Comparison of ENCODE assay signal across 13 mouse cellular contexts in genomic region chr13:113859392-113859776, GRCm38 (mm10).
A peak's percentile ranks its signal among the peaks of the same experiment; 100 is the strongest.
DNase-seq lines count a peak whose midpoint lies in the region; ATAC-seq and TF ChIP-seq lines count a peak whose summit lies in the region.
"Had no signal": no experiment of that assay in that cellular context is flagged by ENCODE, and none has a peak within 500 bp of the region (broad histone marks: within the 10 kb centered on the region; RNA-seq: fewer than 3 reads in every experiment).

No protein-coding gene starts in this region.

- TF ChIP-seq POLR2A in MEL (IDR thresholded peaks at IDR 0.05; ENCODE audit: control insufficient read depth in 1 of 2, insufficient read depth in 1 of 2, low read depth in 1 of 2, low read length in 2 of 2, poor library complexity in 1 of 2) = peak in 1 of 2 experiments; percentile 61; a peak in 2 of 4 replicates

- no peak for TF ChIP-seq CTCF in MEL (IDR thresholded peaks at IDR 0.05 in 2 of 3, conservative IDR thresholded peaks at IDR 0.05 in 1 of 3; ENCODE audit: control insufficient read depth in 1 of 3, insufficient read depth in 1 of 3, low read depth in 2 of 3, low read length in 3 of 3, poor library complexity in 1 of 3, severe bottlenecking in 1 of 3)

- H3K9ac ChIP-seq in hindbrain, embryonic 12.5 days = no peak overlapping the region
- H3K9ac ChIP-seq in MEL (ENCODE audit: control insufficient read depth, low read depth, low read length, poor library complexity, severe bottlenecking) = peak overlapping the region; percentile 72
- peak overlapping the region; percentile 60 for H3K9ac ChIP-seq in liver, embryonic 13.5 days
- H3K9ac ChIP-seq: embryonic facial prominence, embryonic 13.5 days had no signal

- H3K9me3 ChIP-seq in hindbrain, embryonic 10.5 days = no peaks in the 10 kb centered on the region
- H3K9me3 ChIP-seq in hindbrain, embryonic 12.5 days (replicated peaks) = no peaks in the 10 kb centered on the region
- no peaks in the 10 kb centered on the region for H3K9me3 ChIP-seq in MEL (replicated peaks; ENCODE audit: insufficient read depth, low read length)
- no peaks in the 10 kb centered on the region for H3K9me3 ChIP-seq in embryonic facial prominence, embryonic 10.5 days
- H3K9me3 ChIP-seq in liver, embryonic 13.5 days (replicated peaks) = no peaks in the 10 kb centered on the region
- H3K9me3 ChIP-seq: embryonic facial prominence, embryonic 13.5 days; megakaryocyte, embryonic 14.5 days had no signal

- no peak for ATAC-seq in hindbrain, embryonic 12.5 days (ENCODE audit: low FRiP score)
- ATAC-seq in liver, embryonic 13.5 days (ENCODE audit: low read depth) = peak; percentile 81

- WGBS in hindbrain, embryonic 10.5 days = 84% methylated on average over 11 of the region's 11 CpGs
- 74% methylated on average over 11 of the region's 11 CpGs for WGBS in hindbrain, embryonic 12.5 days
- WGBS in embryonic facial prominence, embryonic 10.5 days = 83% methylated on average over 11 of the region's 11 CpGs
- WGBS in liver, embryonic 13.5 days (ENCODE audit: insufficient replicate concordance) = 37% methylated on average over 11 of the region's 11 CpGs

- H3K79me2 ChIP-seq in MEL (ENCODE audit: control insufficient read depth, insufficient read depth, low read length, poor library complexity) = no peaks in the 10 kb centered on the region; the same call in 1 of the 2 replicates

- no peaks in the 10 kb centered on the region for H3K27me3 ChIP-seq in hindbrain, embryonic 10.5 days (ENCODE audit: insufficient read depth, poor library complexity, severe bottlenecking)
- no peaks in the 10 kb centered on the region for H3K27me3 ChIP-seq in hindbrain, embryonic 12.5 days
- no peaks in the 10 kb centered on the region for H3K27me3 ChIP-seq in MEL (ENCODE audit: control insufficient read depth in 1 of 2, insufficient read depth in 2 of 2, low read length in 2 of 2)
- no peaks in the 10 kb centered on the region for H3K27me3 ChIP-seq in embryonic facial prominence, embryonic 10.5 days (replicated peaks; ENCODE audit: low read depth, poor library complexity, severe bottlenecking)
- no peaks in the 10 kb centered on the region for H3K27me3 ChIP-seq in liver, embryonic 13.5 days
- H3K27me3 ChIP-seq: embryonic facial prominence, embryonic 13.5 days; megakaryocyte, embryonic 14.5 days had no signal

- peaks cover 43% of the 10 kb centered on the region for H3K4me1 ChIP-seq in hindbrain, embryonic 10.5 days (replicated peaks)
- peaks cover 10% of the 10 kb centered on the region; the same call in 1 of the 2 replicates for H3K4me1 ChIP-seq in hindbrain, embryonic 12.5 days
- peaks cover 33 to 48% of the 10 kb centered on the region in 2 experiments for H3K4me1 ChIP-seq in MEL (ENCODE audit: control insufficient read depth in 1 of 2, insufficient read depth in 2 of 2, low read length in 2 of 2)
- peaks cover 54% of the 10 kb centered on the region for H3K4me1 ChIP-seq in embryonic facial prominence, embryonic 10.5 days
- H3K4me1 ChIP-seq in liver, embryonic 13.5 days (replicated peaks) = peaks cover 95% of the 10 kb centered on the region

- H3K4me2 ChIP-seq in hindbrain, embryonic 12.5 days (replicated peaks) = no peak overlapping the region
- H3K4me2 ChIP-seq in liver, embryonic 13.5 days = peak overlapping the region; percentile 83
- H3K4me2 ChIP-seq: embryonic facial prominence, embryonic 13.5 days had no signal

- no peaks in the 10 kb centered on the region for H3K36me3 ChIP-seq in hindbrain, embryonic 10.5 days
- no peaks in the 10 kb centered on the region for H3K36me3 ChIP-seq in hindbrain, embryonic 12.5 days
- peaks cover 0 to 42% of the 10 kb centered on the region in 2 experiments; a peak in 2 of 4 replicates for H3K36me3 ChIP-seq in MEL (ENCODE audit: control insufficient read depth in 1 of 2, insufficient read depth in 2 of 2, low read length in 2 of 2)
- no peaks in the 10 kb centered on the region for H3K36me3 ChIP-seq in embryonic facial prominence, embryonic 10.5 days (replicated peaks)
- H3K36me3 ChIP-seq in liver, embryonic 13.5 days = no peaks in the 10 kb centered on the region
- H3K36me3 ChIP-seq: embryonic facial prominence, embryonic 13.5 days had no signal

- TF ChIP-seq EP300 in MEL (IDR thresholded peaks at IDR 0.05; ENCODE audit: low read depth in 1 of 2, low read length in 2 of 2) = no peak

- DNase-seq in hindbrain, embryonic 10.5 days (ENCODE audit: low spot score) = no peak
- DNase-seq in MEL (ENCODE audit: low read depth, low spot score) = peak; percentile 89
- no peak for DNase-seq in embryonic facial prominence, embryonic 10.5 days (ENCODE audit: low spot score)
- peak; percentile 71 for DNase-seq in liver, embryonic 13.5 days
- no peak for DNase-seq in ovary, adult 18-20 months (ENCODE audit: low spot score)
- no peak for DNase-seq in adrenal gland, postnatal 14 days
- no peak for DNase-seq in gastrocnemius, adult 8-10 months (ENCODE audit: low spot score in 2 of 2)
- DNase-seq: cerebellum, adult 18-20 months; gastrocnemius, adult 2 months; kidney, adult 18-20 months had no signal

- H3K27ac ChIP-seq in hindbrain, embryonic 10.5 days = peak overlapping the region; percentile 70
- H3K27ac ChIP-seq in hindbrain, embryonic 12.5 days = no peak overlapping the region
- peak overlapping the region; percentile 98 for H3K27ac ChIP-seq in MEL (ENCODE audit: control insufficient read depth, low read depth, low read length)
- H3K27ac ChIP-seq in embryonic facial prominence, embryonic 10.5 days (replicated peaks) = 0 out of 2 replicates have a peak overlapping the region, but pooled peaks have one; percentile 19
- peak overlapping the region; percentile 91 for H3K27ac ChIP-seq in liver, embryonic 13.5 days
- H3K27ac ChIP-seq: embryonic facial prominence, embryonic 13.5 days; gastrocnemius, adult 2 months had no signal

- H3K4me3 ChIP-seq in hindbrain, embryonic 10.5 days = no peak overlapping the region
- H3K4me3 ChIP-seq in hindbrain, embryonic 12.5 days = no peak overlapping the region
- peak overlapping the region; percentile 54 to 63 for H3K4me3 ChIP-seq in MEL (ENCODE audit: control insufficient read depth in 1 of 2, insufficient read depth in 1 of 2, low read depth in 2 of 2, low read length in 2 of 2)
- H3K4me3 ChIP-seq in embryonic facial prominence, embryonic 10.5 days = no peak overlapping the region
- H3K4me3 ChIP-seq in liver, embryonic 13.5 days (replicated peaks) = peak overlapping the region; percentile 54
- H3K4me3 ChIP-seq: embryonic facial prominence, embryonic 13.5 days; gastrocnemius, adult 2 months; megakaryocyte, embryonic 14.5 days had no signal

- TF ChIP-seq RAD21 in MEL (IDR thresholded peaks at IDR 0.05; ENCODE audit: low read depth, low read length) = no peak

TF ChIP-seq in MEL, 35 proteins besides CTCF, POLR2A, EP300 and RAD21:
- TF ChIP-seq MAX (IDR thresholded peaks at IDR 0.05; ENCODE audit: low read length) (peak; percentile 98), ZMIZ1 (IDR thresholded peaks at IDR 0.05; ENCODE audit: low read depth, low read length) (no peak), TBP (IDR thresholded peaks at IDR 0.05; ENCODE audit: low read depth, low read length) (0 out of 2 replicates have a peak, but pooled peaks have one; percentile 44), MXI1 (IDR thresholded peaks at IDR 0.05; ENCODE audit: low read depth, low read length) (peak; percentile 95), JUND (IDR thresholded peaks at IDR 0.05; ENCODE audit: low read depth, low read length) (no peak), MAFK (IDR thresholded peaks at IDR 0.05; ENCODE audit: borderline replicate concordance, low read depth, low read length) (no peak), NELFE (IDR thresholded peaks at IDR 0.05; ENCODE audit: low read depth, low read length) (peak; percentile 48), POLR2AphosphoS2 (IDR thresholded peaks at IDR 0.05; ENCODE audit: low read length) (0 out of 2 replicates have a peak, but pooled peaks have one; percentile 52), ELF1 (IDR thresholded peaks at IDR 0.05; ENCODE audit: low read depth, low read length) (0 out of 2 replicates have a peak, but pooled peaks have one; percentile 24), SIN3A (IDR thresholded peaks at IDR 0.05; ENCODE audit: low read length) (peak; percentile 82; the same call in 1 of the 2 replicates), SMC3 (IDR thresholded peaks at IDR 0.05; ENCODE audit: low read depth, low read length) (no peak), BHLHE40 (IDR thresholded peaks at IDR 0.05; ENCODE audit: borderline replicate concordance, low read depth, low read length) (peak; percentile 68), KAT2A (conservative IDR thresholded peaks at IDR 0.05; ENCODE audit: low read depth, low read length) (no peak), HCFC1 (IDR thresholded peaks at IDR 0.05; ENCODE audit: low read depth, low read length) (peak; percentile 60), GABPA (IDR thresholded peaks at IDR 0.05; ENCODE audit: low read depth, low read length) (no peak), TCF12 (IDR thresholded peaks at IDR 0.05; ENCODE audit: low read depth, low read length) (no peak), ETS1 (IDR thresholded peaks at IDR 0.05; ENCODE audit: low read depth, low read length) (no peak), TAL1 (IDR thresholded peaks at IDR 0.05; ENCODE audit: low read length) (no peak), NRF1 (IDR thresholded peaks at IDR 0.05; ENCODE audit: insufficient read depth, low read depth, low read length, poor library complexity, severe bottlenecking) (0 out of 2 replicates have a peak, but pooled peaks have one; percentile 16), CHD1 (IDR thresholded peaks at IDR 0.05; ENCODE audit: low read depth, low read length) (0 out of 2 replicates have a peak, but pooled peaks have one; percentile 87), GATA1 (IDR thresholded peaks at IDR 0.05; ENCODE audit: low read depth, low read length) (no peak), USF2 (IDR thresholded peaks at IDR 0.05; ENCODE audit: borderline replicate concordance in 1 of 2, insufficient read depth in 1 of 2, low read depth in 1 of 2, low read length in 2 of 2) (peak; percentile 24 to 86; a peak in 2 of 4 replicates), MYC (IDR thresholded peaks at IDR 0.05; ENCODE audit: low read depth, low read length) (peak; percentile 96), USF1 (IDR thresholded peaks at IDR 0.05; ENCODE audit: low read depth, low read length) (peak; percentile 97), E2F4 (IDR thresholded peaks at IDR 0.05; ENCODE audit: borderline replicate concordance, low read depth, low read length) (no peak)

Comparison
In these comparisons a context has a peak if more than half of its experiments do, and no peak if none do; other contexts are left out.
1. DNase-seq: peak in MEL (single experiment) and liver, embryonic 13.5 days (single experiment); none in hindbrain, embryonic 10.5 days (single experiment), embryonic facial prominence, embryonic 10.5 days (single experiment), ovary, adult 18-20 months (single experiment), adrenal gland, postnatal 14 days (single experiment) and gastrocnemius, adult 8-10 months (0 of 2).
2. H3K4me3 ChIP-seq: peak in MEL (2 of 2) and liver, embryonic 13.5 days (single experiment); none in hindbrain, embryonic 10.5 days (single experiment), hindbrain, embryonic 12.5 days (single experiment) and embryonic facial prominence, embryonic 10.5 days (single experiment).